Mouse (Mus musculus) right cerebral cortex, adult 2 months (tissue): Measurements from ENCODE around the gene Rdh13.
"Not testable (repeated sequence)": the region's sequence is repeated elsewhere in the genome, so short reads cannot be mapped to it uniquely, and the experiment has no call there.

Source experiments
- DNase-seq, 2 experiments: peaks; one replicate each; pipeline ENCODE4 v3.0.0; 2021 to 2022; ENCODE audit warnings: low spot score in 2 of 2

Rdh13 gene

DNA sequence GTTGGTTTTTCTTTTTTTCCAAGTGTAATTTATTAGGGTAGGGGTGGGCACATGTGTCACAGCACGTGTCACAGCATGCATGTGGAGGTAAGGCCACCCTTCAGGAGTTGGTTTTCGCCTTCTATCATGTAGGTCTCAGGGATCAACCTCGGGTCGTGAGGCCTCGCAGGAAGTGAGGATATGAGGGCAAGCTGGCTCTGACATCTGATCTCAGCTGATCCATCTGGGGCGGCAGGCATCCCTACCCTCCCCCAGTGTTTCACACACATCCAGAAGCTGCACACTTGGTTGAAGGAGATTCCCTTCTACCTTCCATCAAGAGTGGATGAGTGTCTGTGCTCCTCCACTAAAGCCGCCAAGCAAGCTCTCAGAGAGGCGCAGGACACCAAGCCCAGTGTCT is 13.4 kb downstream of the Rdh13 start:
- DNase-seq = no peak

DNA sequence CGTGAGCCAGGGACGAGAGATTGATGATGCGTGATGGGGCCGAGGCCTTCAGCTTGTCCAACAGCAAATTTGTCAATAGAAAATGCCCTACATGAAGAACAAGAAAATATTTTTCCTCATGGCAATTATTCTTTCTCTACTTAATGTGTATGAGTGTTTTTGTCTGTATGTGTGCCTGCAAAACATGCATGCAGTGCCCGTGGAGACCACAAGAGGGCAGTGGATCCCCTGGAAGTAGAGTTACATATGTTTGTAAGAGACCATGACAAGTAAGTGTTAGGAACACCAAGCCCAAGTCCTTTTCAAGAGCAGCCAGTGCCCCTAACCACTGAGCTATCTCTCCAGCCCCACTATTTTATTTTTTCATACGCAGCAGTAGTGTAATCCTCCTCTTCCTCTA is 13.9 kb downstream of the Rdh13 start:
- peak; percentile 59 to 64 for DNase-seq

DNA sequence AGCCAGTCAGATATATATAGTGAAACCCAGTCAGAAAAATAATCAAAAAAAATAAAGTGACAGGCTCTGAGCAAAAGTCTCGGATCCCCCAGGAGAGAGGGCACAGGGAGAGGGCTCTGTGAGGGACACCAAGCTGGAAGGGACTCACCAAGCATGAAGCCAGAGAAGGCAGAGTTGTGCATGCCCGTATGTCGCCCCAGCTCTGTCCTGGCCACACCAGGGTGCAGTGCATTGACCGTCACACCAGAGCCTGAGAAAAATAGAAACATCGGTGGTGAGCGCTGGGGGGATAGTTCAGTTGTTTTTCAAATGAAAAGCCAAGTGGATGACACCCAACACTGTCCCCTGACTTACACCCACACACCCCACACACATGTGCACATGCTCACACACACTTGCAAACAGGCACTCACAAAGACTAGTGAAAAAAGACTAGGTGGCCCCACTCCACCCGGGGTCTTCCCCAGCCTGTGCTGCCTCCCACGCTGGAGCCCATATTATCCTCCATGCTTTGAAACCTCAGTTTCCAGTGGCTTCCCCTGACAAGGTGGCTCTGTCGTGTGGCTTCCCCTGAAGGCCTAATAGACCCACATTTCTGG is 15.1 kb downstream of the Rdh13 start:
- DNase-seq = no peak

- DNase-seq = peak; percentile 94 to 96
These were observed 18.1 kb downstream of the Rdh13 start for GRCm38 (mm10) chr7:4427161-4427912.

GRCm38 (mm10) chr7:4420230-4420629 is 25.2 kb downstream of the Rdh13 start:
- no peak for DNase-seq

DNA sequence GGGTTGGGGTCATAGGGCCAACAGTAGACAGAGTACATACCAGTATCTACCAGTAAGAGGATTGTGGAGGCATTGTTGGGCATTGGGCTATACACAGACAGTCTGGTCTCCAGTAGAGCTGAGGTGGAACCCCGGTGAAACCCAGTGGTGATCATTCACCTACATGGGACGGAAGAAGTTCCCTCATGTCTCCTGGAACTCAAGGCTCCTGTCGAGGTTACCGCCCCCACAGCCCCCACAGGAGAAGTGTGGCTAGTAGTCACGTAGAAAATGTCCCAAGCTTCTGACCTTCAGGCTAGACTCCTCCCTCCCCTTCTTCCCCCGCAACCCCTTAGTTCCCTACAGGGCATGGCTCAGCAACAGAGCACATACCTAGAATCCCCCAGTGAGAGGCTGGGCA is 25.8 kb downstream of the Rdh13 start:
- no peak for DNase-seq

DNA sequence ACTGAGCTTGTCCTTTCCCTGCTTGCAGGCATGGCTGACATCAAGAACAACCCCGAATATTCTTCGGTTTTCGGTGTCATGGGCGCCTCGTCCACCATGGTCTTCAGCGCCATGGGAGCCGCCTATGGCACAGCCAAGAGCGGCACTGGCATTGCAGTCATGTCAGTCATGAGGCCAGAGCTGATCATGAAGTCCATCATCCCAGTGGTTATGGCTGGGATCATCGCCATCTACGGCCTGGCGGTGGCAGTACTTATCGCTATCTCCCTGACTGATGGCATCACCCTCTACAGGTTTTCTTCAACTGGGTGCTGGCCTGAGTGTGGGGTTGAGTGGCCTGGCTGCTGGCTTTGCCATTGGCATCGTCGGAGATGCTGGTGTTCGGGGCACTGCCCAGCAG is 33.0 kb downstream of the Rdh13 start:
- DNase-seq = not testable (repeated sequence)

DNA sequence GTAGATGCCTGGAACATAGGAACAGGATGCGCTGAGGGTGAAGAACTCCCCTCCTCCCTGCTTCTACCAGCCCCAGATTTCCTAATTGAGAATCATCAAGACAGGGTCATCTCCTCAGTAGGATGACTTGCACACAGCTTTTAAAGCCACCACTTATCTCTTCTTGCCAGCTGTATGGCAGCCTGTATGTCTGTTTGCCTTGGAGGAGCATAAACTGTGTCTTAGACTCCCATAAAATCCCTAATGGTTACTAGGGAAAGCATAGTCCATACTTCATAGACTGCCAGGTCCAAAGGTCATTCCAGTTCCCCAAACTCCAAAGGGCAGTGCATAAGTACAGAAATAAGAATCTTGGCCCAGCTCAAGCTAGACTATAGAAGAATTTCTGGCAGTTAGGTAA is 47.7 kb downstream of the Rdh13 start, which contains the start of gene Gp6:
Gp6 (minus strand) TSS at position 15 of the 400 bp plus-strand sequence.
- no peak for DNase-seq
